Mouse (Mus musculus): ENCODE measurements around the gene Prkaa2. TPM values are rescaled to one million over a fixed set of nuclear protein-coding genes. Genes with fewer than 3 reads are reported as not detected.

The Prkaa2 gene
- total and polyA plus RNA-seq, 3 experiments = 21.6 to 84.3 (median 76.5) TPM

DNA sequence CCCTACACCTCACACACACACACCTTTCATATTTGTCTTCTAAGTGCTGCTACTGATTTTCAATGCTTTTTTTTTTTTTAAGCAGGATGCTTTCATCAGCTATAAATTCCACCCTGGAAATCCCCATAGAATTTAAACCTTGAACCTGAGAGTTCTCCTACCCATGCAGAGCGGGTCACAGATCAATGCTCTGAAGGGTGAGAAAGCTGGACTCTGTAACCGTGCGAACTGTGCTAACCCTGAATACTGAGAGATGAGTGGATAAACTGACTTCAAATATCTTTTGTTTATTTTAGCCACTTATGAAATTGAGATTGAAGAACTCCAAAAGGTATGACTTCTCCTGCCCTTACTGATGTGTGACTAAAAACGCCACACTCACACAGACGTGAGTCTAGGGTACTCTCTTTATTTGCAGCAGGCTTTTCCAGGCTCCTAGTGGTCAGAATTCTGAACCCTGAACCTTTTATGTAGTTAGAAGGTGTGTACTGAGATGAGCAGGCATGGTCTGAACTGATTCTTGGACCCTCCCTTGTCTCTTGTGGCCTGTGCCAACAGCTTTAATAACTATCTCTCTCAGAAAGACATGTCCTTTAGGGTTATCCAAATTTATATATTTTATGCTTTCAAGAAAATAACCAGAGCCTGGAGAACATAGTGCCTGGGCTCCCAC, 123.6 kb downstream of the Prkaa2 start:
- H3K36me3 ChIP-seq (ENCODE audit: control insufficient read depth, insufficient read depth, low read length) = no peaks in the 10 kb centered on the region
- H3K4me3 ChIP-seq = no peak overlapping the region
- DNase-seq = no peak
- no peaks in the 10 kb centered on the region for H3K4me1 ChIP-seq (ENCODE audit: control insufficient read depth, insufficient read depth, low read length)
- no peak overlapping the region for H3K9ac ChIP-seq (ENCODE audit: low read depth, low read length)
- TF ChIP-seq CTCF (IDR thresholded peaks at IDR 0.05) (no peak), POLR2A (IDR thresholded peaks at IDR 0.05; ENCODE audit: insufficient read depth, low read depth, low read length) (no peak), EP300 (IDR thresholded peaks at IDR 0.05; ENCODE audit: insufficient read depth, low read depth, low read length) (no peak)
- H3K27me3 ChIP-seq (ENCODE audit: control insufficient read depth, insufficient read depth, low read length) = no peaks in the 10 kb centered on the region
- 86% methylated on average over 5 of the region's 5 CpGs for WGBS
- intact Hi-C loops (cut with DNase I) = no loop called here
- H3K79me2 ChIP-seq (replicated peaks; ENCODE audit: control insufficient read depth, insufficient read depth, low read length) = no peaks in the 10 kb centered on the region
- no peak overlapping the region for H3K27ac ChIP-seq

Other genes with a start within 250 kb of the Prkaa2 start
- gene C8a, start 233.5 kb downstream of the Prkaa2 start, total RNA-seq (2021) = not detected
- gene C8a, start 233.5 kb downstream of the Prkaa2 start, polyA plus RNA-seq (2012; rRNA removed) = not detected in 2 replicates
- gene Fyb2, start 196.4 kb downstream of the Prkaa2 start, total RNA-seq (2021) = not detected
- gene Fyb2, start 196.4 kb downstream of the Prkaa2 start, polyA plus RNA-seq (2012; rRNA removed) = not detected in 2 replicates
- gene Plpp3, start 47.5 kb upstream of the Prkaa2 start, total RNA-seq (2021) = 10 to 100 TPM; 64.8 to 74.0 TPM
- gene Plpp3, start 47.5 kb upstream of the Prkaa2 start, polyA plus RNA-seq (2012; rRNA removed) = 76.9 and 92.0 TPM in 2 replicates

All from heart, adult 2 months (tissue).